Mouse (Mus musculus): ENCODE data around the gene She.

DNA sequence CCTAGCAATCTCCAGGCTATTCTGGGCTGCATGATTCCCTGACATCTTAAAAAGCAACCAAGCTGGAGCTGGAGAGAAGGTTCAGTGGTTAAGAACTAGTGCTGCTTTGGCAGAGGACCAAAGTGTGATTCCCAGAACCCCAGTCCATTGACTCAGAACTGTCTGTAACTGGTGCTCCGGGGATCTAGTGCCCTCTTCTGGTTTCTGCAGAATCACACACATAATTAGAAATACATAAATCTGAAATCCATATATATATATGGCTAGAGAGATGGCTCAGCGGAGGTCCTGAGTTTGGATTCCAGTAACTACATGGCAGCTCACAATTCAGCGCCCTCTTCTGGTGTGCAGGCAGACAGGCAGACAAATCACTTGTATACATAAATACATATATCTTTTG is 16.0 kb downstream of the She start:
- TF ChIP-seq CTCF (IDR thresholded peaks at IDR 0.05; ENCODE audit: low read depth, low read length) (no peak), POLR2AphosphoS5 (IDR thresholded peaks at IDR 0.05; ENCODE audit: insufficient replicate concordance, low read depth, low read length) (no peak), TAL1 (conservative IDR thresholded peaks at IDR 0.05; ENCODE audit: low read depth, low read length) (no peak), GATA1 (IDR thresholded peaks at IDR 0.05; ENCODE audit: borderline replicate concordance, low read length) (no peak), GATA2 (IDR thresholded peaks at IDR 0.05; ENCODE audit: borderline replicate concordance, low read depth, low read length) (no peak)

Measured in G1E (cell line).